Mouse (Mus musculus) CH12F3 (cell line): Measurements from ENCODE around the gene Wdr25.

Source experiments
- in situ Hi-C: fragments of 300-500 bp; cut with MboI; formaldehyde crosslinking; loops from 2 replicates; pipeline ENCODE4 v1.14.3; 2020; ENCODE audit warnings: low sequenced_read_pairs

The Wdr25 gene

GRCm38 (mm10) chr12:109049949-109050348, 156.5 kb downstream of the Wdr25 start:
- in situ Hi-C loops, result loop anchor here (10.0 to 25.0 kb wide), 2 partner anchors 265 to 1337 kb away; no protein-coding TSS in a partner anchor

GRCm38 (mm10) chr12:109053020-109053806, 159.8 kb downstream of the Wdr25 start:
- in situ Hi-C loops, result loop anchor here (25.0 kb wide), 1 partner anchor 1334 kb away; no protein-coding TSS in a partner anchor

DNA sequence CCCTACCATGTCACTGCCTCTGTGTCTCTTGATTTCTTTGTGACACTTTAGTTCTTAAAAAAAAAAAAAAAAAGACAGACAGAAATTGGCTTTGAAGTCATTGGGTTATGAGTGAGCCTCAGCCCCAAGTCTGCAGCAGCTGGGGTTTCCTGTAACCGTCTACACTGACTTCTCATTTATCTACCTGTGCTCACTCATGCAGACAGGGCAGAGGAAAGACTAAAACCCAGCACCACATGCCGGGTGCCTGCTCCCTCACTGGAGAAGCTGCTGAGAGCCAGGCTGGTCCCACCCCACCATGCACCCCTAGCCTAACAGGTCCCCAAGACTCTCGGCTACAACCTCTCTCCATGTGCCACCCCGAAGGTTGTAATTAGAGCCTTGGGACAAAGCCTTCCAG, 164.3 kb downstream of the Wdr25 start:
- in situ Hi-C loops, result loop anchor here (25.0 kb wide), 1 partner anchor 1330 kb away; no protein-coding TSS in a partner anchor

GRCm38 (mm10) chr12:109058660-109059059, 165.2 kb downstream of the Wdr25 start:
- in situ Hi-C loops, result loop anchor here (25.0 kb wide), 1 partner anchor 1329 kb away; no protein-coding TSS in a partner anchor

DNA sequence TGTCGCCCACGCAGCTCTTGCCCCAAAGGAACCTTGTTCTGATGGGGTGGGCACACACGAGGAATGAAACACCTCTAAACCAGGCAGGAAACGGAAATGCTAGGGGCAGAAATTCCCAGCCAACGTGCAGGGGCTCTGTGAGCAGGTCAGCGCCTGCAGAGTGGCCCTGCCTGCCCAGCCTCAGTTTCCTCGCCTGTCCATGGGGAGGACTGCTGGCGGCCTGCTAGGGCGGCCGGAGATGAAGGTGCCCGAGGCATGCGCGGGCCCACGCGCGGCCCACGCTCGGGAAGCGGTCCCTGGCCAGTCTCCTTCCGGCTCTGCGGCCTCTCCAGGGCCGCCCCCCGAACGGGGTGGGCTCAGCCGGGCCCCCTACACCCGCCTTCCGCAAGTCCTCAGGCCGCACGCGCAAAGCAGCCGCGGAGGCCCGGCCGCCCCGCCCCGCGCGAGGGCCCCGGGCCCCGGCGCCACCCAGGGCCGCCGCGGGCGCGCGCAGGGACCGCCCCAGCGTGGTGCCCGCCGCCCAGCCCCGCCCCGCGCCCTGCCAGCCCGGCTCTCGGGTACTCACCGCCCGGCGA, 174.2 kb downstream of the Wdr25 start:
- in situ Hi-C loops, result loop anchor here (25.0 kb wide), 1 partner anchor 1320 kb away; no protein-coding TSS in a partner anchor

- in situ Hi-C loops, result loop anchor here (25.0 kb wide), 1 partner anchor 1319 kb away; no protein-coding TSS in a partner anchor
Measured at GRCm38 (mm10) chr12:109068167-109068653, 174.8 kb downstream of the Wdr25 start, which contains the start of gene Begain. Gene Begain (minus strand): TSS chr12:109068217.

DNA sequence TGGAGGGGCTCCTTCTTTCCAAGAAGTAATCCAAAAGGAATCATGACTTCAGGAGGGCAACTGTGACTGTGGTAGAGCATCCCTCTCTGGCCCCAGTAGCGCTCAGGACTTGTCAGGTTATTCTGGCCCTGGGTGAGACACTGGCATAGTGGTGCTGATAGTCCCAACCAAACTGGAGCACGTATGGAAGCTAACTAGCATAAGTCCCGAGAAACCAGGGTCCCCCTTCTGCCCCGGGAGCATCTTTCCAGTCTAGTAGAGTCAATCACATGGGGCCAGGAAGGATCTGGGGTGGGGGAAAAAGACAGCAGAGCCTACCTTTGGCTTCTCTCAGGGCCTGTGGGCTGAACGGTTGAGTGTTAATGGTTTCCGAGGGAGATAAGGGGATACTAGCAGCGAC, 175.3 kb downstream of the Wdr25 start:
- in situ Hi-C loops, result loop anchor here (25.0 kb wide), 1 partner anchor 1319 kb away; no protein-coding TSS in a partner anchor

DNA sequence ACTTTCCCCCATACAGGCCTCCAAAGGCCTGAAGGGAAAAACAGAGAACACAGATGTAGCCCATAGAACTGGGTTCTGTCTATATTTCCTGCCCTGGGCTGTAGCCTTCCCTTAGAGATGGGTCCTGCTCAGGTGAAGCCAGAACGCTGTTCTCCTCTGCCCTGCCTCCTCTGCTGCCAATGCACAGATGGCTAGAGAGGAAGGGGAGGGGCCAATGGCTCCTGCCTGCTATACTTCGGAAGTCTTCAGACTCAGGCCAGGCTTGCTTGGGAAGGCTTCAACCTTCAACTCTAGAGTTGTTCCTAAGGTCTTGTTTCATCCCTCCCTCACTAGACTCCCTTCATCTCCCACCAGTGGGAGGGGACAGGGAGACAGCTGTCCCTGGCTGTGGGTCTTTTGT, 176.3 kb downstream of the Wdr25 start:
- in situ Hi-C loops, result loop anchor here (25.0 kb wide), 1 partner anchor 1318 kb away; no protein-coding TSS in a partner anchor

DNA sequence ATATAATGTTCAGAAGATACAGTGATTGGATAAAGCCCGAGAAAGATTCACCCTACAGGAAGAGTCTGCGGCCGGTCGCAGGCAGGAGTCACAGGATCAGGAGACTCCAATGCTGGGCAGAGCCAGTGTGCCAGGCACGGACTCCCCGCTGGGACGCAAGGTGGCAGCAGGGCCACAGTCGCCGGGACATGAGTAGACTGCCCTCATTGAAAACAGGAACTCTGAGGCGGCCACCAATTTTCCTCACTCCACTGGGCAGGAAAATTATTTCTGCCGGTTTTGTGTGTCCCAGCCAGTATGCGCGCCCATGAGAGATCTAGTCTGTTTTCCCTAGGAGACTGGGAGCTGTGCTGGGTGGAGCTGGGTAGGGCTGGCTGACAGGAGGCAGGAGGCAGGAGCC, 177.8 kb downstream of the Wdr25 start:
- in situ Hi-C loops, result loop anchor here (25.0 kb wide), 1 partner anchor 1316 kb away; no protein-coding TSS in a partner anchor

DNA sequence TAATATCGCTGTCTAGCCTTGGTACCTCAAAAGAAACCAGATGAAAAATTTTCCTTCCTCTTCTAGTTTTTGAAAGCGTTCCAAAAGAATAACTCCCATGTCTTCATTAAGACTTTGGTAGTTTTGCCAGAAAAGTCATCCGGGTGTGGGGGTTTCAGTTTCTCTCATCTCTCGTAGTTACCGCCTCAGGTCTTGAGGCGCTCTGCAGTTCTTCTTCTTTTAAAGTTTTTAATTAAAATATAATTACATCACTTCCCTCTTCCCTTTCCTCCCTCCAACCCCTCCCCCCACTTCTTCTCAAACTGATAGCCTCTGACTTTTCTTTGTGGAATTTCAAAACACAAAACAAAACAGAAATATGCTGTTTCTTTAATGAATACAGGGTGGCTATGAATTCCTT, 180.7 kb downstream of the Wdr25 start:
- in situ Hi-C loops, result loop anchor here (25.0 kb wide), 1 partner anchor 1313 kb away; no protein-coding TSS in a partner anchor

GRCm38 (mm10) chr12:109074777-109075285, 181.4 kb downstream of the Wdr25 start:
- in situ Hi-C loops, result loop anchor here (25.0 kb wide), 1 partner anchor 1312 kb away; no protein-coding TSS in a partner anchor

GRCm38 (mm10) chr12:109077036-109077435, 183.6 kb downstream of the Wdr25 start:
- in situ Hi-C loops, result no loop called here
